In the genomic region with DNA sequence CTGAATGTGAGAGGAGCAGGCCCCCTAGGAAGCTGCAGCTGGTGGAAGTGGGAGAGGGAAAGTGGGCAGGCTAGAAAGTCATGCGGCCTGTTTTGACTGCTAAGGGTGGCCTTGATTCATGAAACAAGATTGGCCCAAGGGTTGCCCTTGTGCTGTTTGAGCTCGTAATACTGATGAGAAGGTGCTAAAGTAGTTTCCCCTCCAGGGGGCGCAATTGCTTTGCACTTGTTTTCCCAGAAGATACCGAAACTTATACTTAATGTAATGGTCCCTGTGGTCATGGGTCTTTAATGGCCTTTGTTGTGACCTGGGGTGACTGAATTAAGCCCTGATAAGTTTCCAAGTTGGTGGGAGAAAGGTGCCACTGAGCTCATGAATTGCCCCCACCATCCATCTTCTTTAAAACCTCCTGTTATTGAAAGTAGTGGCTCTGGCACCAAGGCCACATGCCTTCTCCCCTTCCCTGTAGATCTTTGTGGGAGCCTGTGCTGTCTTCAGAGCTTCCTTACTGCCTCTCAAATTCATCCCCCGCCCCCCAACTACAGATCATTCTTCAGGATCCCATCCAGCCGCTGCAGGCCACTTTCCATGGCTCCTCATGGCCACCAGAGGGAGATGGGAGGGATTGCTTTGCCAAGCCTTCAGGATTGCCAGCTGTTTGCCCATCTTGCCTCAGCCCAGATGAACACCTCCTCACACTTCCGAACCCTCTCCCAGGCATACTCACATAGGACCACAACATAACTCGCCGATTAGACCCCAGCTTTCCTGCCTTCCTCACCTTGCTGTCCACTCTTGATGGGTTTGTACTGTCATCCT, we compare ENCODE assay signal across 9 mouse cellular contexts. TPM values are rescaled to one million over a fixed set of nuclear protein-coding genes. Genes with fewer than 3 reads are reported as not detected.
A peak's percentile ranks its signal among the peaks of the same experiment; 100 is the strongest.
DNase-seq lines count a peak whose midpoint lies in the region; ATAC-seq and TF ChIP-seq lines count a peak whose summit lies in the region.
"Had no signal": no experiment of that assay in that cellular context is flagged by ENCODE, and none has a peak within 500 bp of the region (broad histone marks: within the 10 kb centered on the region; RNA-seq: fewer than 3 reads in every experiment).

No protein-coding gene starts in this region.

- H3K9me3 ChIP-seq in intestine, embryonic 14.5 days (ENCODE audit: control insufficient read depth, low read length) = no peaks in the 10 kb centered on the region
- no peaks in the 10 kb centered on the region for H3K9me3 ChIP-seq in intestine, embryonic 15.5 days
- no peaks in the 10 kb centered on the region for H3K9me3 ChIP-seq in midbrain, embryonic 14.5 days (ENCODE audit: control insufficient read depth, low read length)
- H3K9me3 ChIP-seq: midbrain, embryonic 12.5 days had no signal

- H3K4me1 ChIP-seq in intestine, embryonic 14.5 days (replicated peaks; ENCODE audit: control insufficient read depth, insufficient read depth, low read length) = no peaks in the 10 kb centered on the region; the same call in 1 of the 2 replicates
- H3K4me1 ChIP-seq in intestine, embryonic 15.5 days (replicated peaks) = peaks cover 12% of the 10 kb centered on the region; the same call in 1 of the 2 replicates
- peaks cover 26% of the 10 kb centered on the region for H3K4me1 ChIP-seq in bone marrow macrophage, adult 2 months (ENCODE audit: control insufficient read depth, insufficient read depth, low read length)
- H3K4me1 ChIP-seq in embryonic fibroblast, embryonic 13.5 days (ENCODE audit: control insufficient read depth, insufficient read depth, low read length) = peaks cover 12% of the 10 kb centered on the region
- no peaks in the 10 kb centered on the region for H3K4me1 ChIP-seq in midbrain, embryonic 14.5 days (ENCODE audit: control insufficient read depth, insufficient read depth, low read length)
- H3K4me1 ChIP-seq: midbrain, embryonic 12.5 days had no signal

- no peak for ATAC-seq in intestine, embryonic 14.5 days (replicated peaks; ENCODE audit: low FRiP score, low TSS enrichment, low read depth)
- ATAC-seq in intestine, embryonic 15.5 days = no peak
- no peak for ATAC-seq in midbrain, embryonic 14.5 days (ENCODE audit: low FRiP score, low TSS enrichment)

- WGBS in intestine, embryonic 14.5 days = 64% methylated on average over 9 of the region's 9 CpGs
- WGBS in intestine, embryonic 15.5 days = 71% methylated on average over 9 of the region's 9 CpGs
- WGBS in midbrain, embryonic 14.5 days = 73% methylated on average over 9 of the region's 9 CpGs

- TF ChIP-seq CTCF in bone marrow macrophage, adult 2 months (IDR thresholded peaks at IDR 0.05; ENCODE audit: low read depth, low read length) = peak; percentile 18
- peak; percentile 29; the same call in 1 of the 2 replicates for TF ChIP-seq CTCF in embryonic fibroblast, embryonic 13.5 days (IDR thresholded peaks at IDR 0.05; ENCODE audit: borderline replicate concordance, insufficient read depth, low read length)

- no peak overlapping the region for H3K4me2 ChIP-seq in intestine, embryonic 14.5 days (ENCODE audit: low read length)
- H3K4me2 ChIP-seq in intestine, embryonic 15.5 days (replicated peaks) = no peak overlapping the region
- H3K4me2 ChIP-seq in midbrain, embryonic 14.5 days (ENCODE audit: low read length) = no peak overlapping the region
- H3K4me2 ChIP-seq: midbrain, embryonic 12.5 days had no signal

- peak overlapping the region; percentile 24; the same call in 1 of the 2 replicates for H3K27ac ChIP-seq in intestine, embryonic 14.5 days (ENCODE audit: low read depth)
- H3K27ac ChIP-seq in intestine, embryonic 15.5 days = no peak overlapping the region
- H3K27ac ChIP-seq in bone marrow macrophage, adult 2 months (ENCODE audit: insufficient read depth, low read depth, low read length) = 0 out of 2 replicates have a peak overlapping the region, but pooled peaks have one; percentile 12
- H3K27ac ChIP-seq in embryonic fibroblast, embryonic 13.5 days (ENCODE audit: insufficient read depth, low read length) = peak overlapping the region; percentile 19
- no peak overlapping the region for H3K27ac ChIP-seq in midbrain, embryonic 14.5 days (replicated peaks; ENCODE audit: low read depth, low read length)
- H3K27ac ChIP-seq: midbrain, embryonic 12.5 days had no signal

- H3K4me3 ChIP-seq in intestine, embryonic 14.5 days (ENCODE audit: low read depth, low read length) = no peak overlapping the region
- no peak overlapping the region for H3K4me3 ChIP-seq in intestine, embryonic 15.5 days (replicated peaks)
- no peak overlapping the region for H3K4me3 ChIP-seq in bone marrow macrophage, adult 2 months (ENCODE audit: insufficient read depth, low read length)
- H3K4me3 ChIP-seq in embryonic fibroblast, embryonic 13.5 days (ENCODE audit: insufficient read depth, low read length) = no peak overlapping the region
- no peak overlapping the region for H3K4me3 ChIP-seq in midbrain, embryonic 14.5 days (replicated peaks; ENCODE audit: low read depth, low read length)
- H3K4me3 ChIP-seq: midbrain, embryonic 12.5 days had no signal

- H3K9ac ChIP-seq in intestine, embryonic 14.5 days (ENCODE audit: low read length) = no peak overlapping the region
- H3K9ac ChIP-seq in intestine, embryonic 15.5 days = no peak overlapping the region
- no peak overlapping the region for H3K9ac ChIP-seq in midbrain, embryonic 14.5 days (replicated peaks; ENCODE audit: low read length)
- H3K9ac ChIP-seq: midbrain, embryonic 12.5 days had no signal

- TF ChIP-seq POLR2A in bone marrow macrophage, adult 2 months (IDR thresholded peaks at IDR 0.05; ENCODE audit: borderline replicate concordance, low read depth, low read length) = no peak
- no peak for TF ChIP-seq POLR2A in embryonic fibroblast, embryonic 13.5 days (IDR thresholded peaks at IDR 0.05; ENCODE audit: low read depth, low read length)

- peaks cover 26% of the 10 kb centered on the region for H3K36me3 ChIP-seq in intestine, embryonic 14.5 days (ENCODE audit: control insufficient read depth, insufficient read depth, low read length)
- H3K36me3 ChIP-seq in intestine, embryonic 15.5 days = peaks cover 9% of the 10 kb centered on the region
- peaks cover 27% of the 10 kb centered on the region for H3K36me3 ChIP-seq in midbrain, embryonic 14.5 days (ENCODE audit: control insufficient read depth, insufficient read depth, low read length)

- DNase-seq in intestine, embryonic 14.5 days (ENCODE audit: low spot score) = peak; percentile 78
- DNase-seq in ES-CJ7 (ENCODE audit: low read depth, low spot score) = peak; percentile 75
- DNase-seq in layer of hippocampus, postnatal 25 days (ENCODE audit: extremely low spot score in 1 of 2, low spot score in 1 of 2) = peak; percentile 62 to 84
- DNase-seq in midbrain, embryonic 14.5 days = peak; percentile 66
- peak; percentile 20 for DNase-seq in yolk sac, embryonic 10.5 days (ENCODE audit: low spot score)

- no peaks in the 10 kb centered on the region for H3K27me3 ChIP-seq in intestine, embryonic 14.5 days (replicated peaks; ENCODE audit: control insufficient read depth, insufficient read depth, low read length)
- H3K27me3 ChIP-seq in intestine, embryonic 15.5 days (replicated peaks) = no peaks in the 10 kb centered on the region
- no peaks in the 10 kb centered on the region for H3K27me3 ChIP-seq in midbrain, embryonic 14.5 days (ENCODE audit: control insufficient read depth, insufficient read depth, low read length)
- H3K27me3 ChIP-seq: midbrain, embryonic 12.5 days had no signal

RNA-seq across cellular contexts. Expression of a gene that starts 11.1 kb away (rescaled TPM):
- polyA plus RNA-seq in intestine, embryonic 14.5 days (2014; fragmentation: Nextera tagmentation; extraction: Ambion mirVana) = 24.2 and 27.2 TPM in 2 replicates
- 22.4 and 23.1 TPM in 2 replicates for polyA plus RNA-seq in intestine, embryonic 15.5 days (2015; fragmentation: Nextera tagmentation; extraction: Ambion mirVana)
- 30.7 and 32.9 TPM in 2 replicates for polyA plus RNA-seq in bone marrow macrophage, adult 2 months (2012; ENCODE audit: insufficient read depth, insufficient read length, missing spikeins)
- 21.1 and 22.0 TPM in 2 replicates for polyA plus RNA-seq in embryonic fibroblast, embryonic 13.5 days (2011; ENCODE audit: insufficient read length, low read depth, missing spikeins)
- total RNA-seq in layer of hippocampus, postnatal 25 days (2021) = 10 to 100 TPM; 23.7 to 24.5 TPM
- polyA plus RNA-seq in midbrain, embryonic 14.5 days (2014; fragmentation: Nextera tagmentation; extraction: Ambion mirVana) = 31.7 and 32.5 TPM in 2 replicates

Comparison
In these comparisons a context has a peak if more than half of its experiments do, and no peak if none do; other contexts are left out.
1. H3K27ac ChIP-seq: peak in intestine, embryonic 14.5 days (single experiment), bone marrow macrophage, adult 2 months (single experiment) and embryonic fibroblast, embryonic 13.5 days (single experiment); none in intestine, embryonic 15.5 days (single experiment) and midbrain, embryonic 14.5 days (single experiment).
2. DNase-seq: peak in every context shown above with its lines; median percentile 78 in intestine, embryonic 14.5 days; 75 in ES-CJ7; 73 in layer of hippocampus, postnatal 25 days; 66 in midbrain, embryonic 14.5 days; 20 in yolk sac, embryonic 10.5 days.